Mouse (Mus musculus): ENCODE measurements around the gene Phgdh.
A peak's percentile ranks its signal among the peaks of the same experiment; 100 is the strongest.

The Phgdh gene

GRCm38 (mm10) chr3:98343235-98343634 is 3.4 kb upstream of the Phgdh start:
- DNase-seq: no peak

- no peak for DNase-seq
These were observed 1.2 kb upstream of the Phgdh start for GRCm38 (mm10) chr3:98340818-98341594.

GRCm38 (mm10) chr3:98339097-98339705 is 589 bp downstream of the Phgdh start:
- peak; percentile 61 for DNase-seq

- peak; percentile 82 for DNase-seq
These were observed 1.2 kb downstream of the Phgdh start for GRCm38 (mm10) chr3:98338584-98339041.

GRCm38 (mm10) chr3:98336661-98337654 is 2.8 kb downstream of the Phgdh start:
- no peak for DNase-seq

GRCm38 (mm10) chr3:98335886-98336285 is 3.9 kb downstream of the Phgdh start:
- DNase-seq: no peak

GRCm38 (mm10) chr3:98335331-98335730 is 4.5 kb downstream of the Phgdh start:
- DNase-seq: peak; percentile 33

GRCm38 (mm10) chr3:98334010-98334409 is 5.8 kb downstream of the Phgdh start:
- peak; percentile 36 for DNase-seq

GRCm38 (mm10) chr3:98324235-98324634 is 15.6 kb downstream of the Phgdh start:
- no peak for DNase-seq

- DNase-seq: no peak
These were observed 17.6 kb downstream of the Phgdh start for GRCm38 (mm10) chr3:98322209-98322608.

GRCm38 (mm10) chr3:98319190-98319589 is 20.6 kb downstream of the Phgdh start:
- no peak for DNase-seq

GRCm38 (mm10) chr3:98317143-98317542 is 22.6 kb downstream of the Phgdh start:
- DNase-seq: no peak

- no peak for DNase-seq
These were observed 24.6 kb downstream of the Phgdh start for GRCm38 (mm10) chr3:98315181-98315580.

- DNase-seq: no peak
These were observed 26.3 kb downstream of the Phgdh start for GRCm38 (mm10) chr3:98313294-98314155.

GRCm38 (mm10) chr3:98312867-98313266 is 26.9 kb downstream of the Phgdh start:
- DNase-seq: peak; percentile 60

- no peak for DNase-seq
These were observed 29.3 kb downstream of the Phgdh start for GRCm38 (mm10) chr3:98310456-98310855.

GRCm38 (mm10) chr3:98308606-98309005 is 31.2 kb downstream of the Phgdh start:
- DNase-seq: no peak

- no peak for DNase-seq
These were observed 38.0 kb downstream of the Phgdh start for GRCm38 (mm10) chr3:98301761-98302160.

- DNase-seq: no peak
These were observed 39.5 kb downstream of the Phgdh start for GRCm38 (mm10) chr3:98300266-98300665.

- DNase-seq: no peak
These were observed 40.2 kb downstream of the Phgdh start for GRCm38 (mm10) chr3:98299391-98300100.

- no peak for DNase-seq
These were observed 43.8 kb downstream of the Phgdh start for GRCm38 (mm10) chr3:98295965-98296364.
